Mouse (Mus musculus): ENCODE measurements around the gene Gls2.

DNA sequence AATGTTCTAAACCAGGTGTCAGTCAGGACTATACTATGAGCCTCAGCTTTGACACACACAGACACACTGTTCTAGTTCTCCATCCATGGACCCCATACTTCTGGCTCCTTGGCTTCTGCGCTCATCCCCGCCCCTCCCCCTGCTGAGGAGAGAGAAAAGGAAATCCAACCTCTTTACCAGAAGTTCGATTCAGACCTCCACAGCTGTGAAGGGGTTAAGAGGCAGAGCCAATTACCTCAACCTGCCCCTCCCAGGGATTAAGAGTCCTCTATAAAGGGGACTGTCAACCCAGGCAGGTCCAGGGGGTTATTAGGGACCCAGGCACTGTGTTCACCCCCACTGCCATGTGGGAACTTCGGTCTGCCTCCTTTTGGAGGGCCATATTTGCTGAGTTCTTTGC lies 31.3 kb downstream of the Gls2 start, which contains the start of gene Mip:
- no peak for TF ChIP-seq POLR2A (IDR thresholded peaks at IDR 0.05; ENCODE audit: borderline replicate concordance, extremely low read depth, low read depth, low read length)
- TF ChIP-seq CTCF (IDR thresholded peaks at IDR 0.05; ENCODE audit: insufficient read depth, low read length) = no peak

Data from lung, adult 2 months (tissue).